Mouse (Mus musculus) hindbrain, embryonic 16.5 days (tissue): ENCODE measurements around the gene C7. TPM values are rescaled to one million over a fixed set of nuclear protein-coding genes. Genes with fewer than 3 reads are reported as not detected.
"Not testable (repeated sequence)": the region's sequence is repeated elsewhere in the genome, so short reads cannot be mapped to it uniquely, and the experiment has no call there.

ENCODE experiments used
- ATAC-seq: fragments of 200-750 bp; cut with Nextera tagmentation; 2 replicates; pipeline ENCODE4 v1.8.0; 2017; ENCODE audit warnings: moderate TSS enrichment, moderate library complexity
- H3K27ac ChIP-seq: fragments of 300-500 bp; sonication (generic); 2 replicates; pipeline ENCODE4 v1.5.1; 2014; ENCODE audit warnings: low read depth, mild to moderate bottlenecking, control low read depth, low read length, moderate library complexity
- H3K27me3 ChIP-seq: fragments of 300-500 bp; sonication (generic); replicated peaks from 2 replicates; pipeline ENCODE4 v1.6.1; 2014; ENCODE audit warnings: low read length; ENCODE audit not compliant: control insufficient read depth, insufficient read depth
- H3K36me3 ChIP-seq: fragments of 300-500 bp; sonication (generic); 2 replicates; pipeline ENCODE4 v1.6.1; 2014; ENCODE audit warnings: mild to moderate bottlenecking, low read length, moderate library complexity, mixed read lengths; ENCODE audit not compliant: control insufficient read depth, insufficient read depth
- H3K4me1 ChIP-seq: fragments of 300-500 bp; sonication (generic); 2 replicates; pipeline ENCODE4 v1.6.1; 2014; ENCODE audit warnings: low read depth, low read length; ENCODE audit not compliant: control insufficient read depth, insufficient read depth
- H3K4me2 ChIP-seq: fragments of 300-500 bp; sonication (generic); 2 replicates; pipeline ENCODE4 v1.6.1; 2014; ENCODE audit warnings: mild to moderate bottlenecking, low read length, control low read depth, moderate library complexity
- H3K4me3 ChIP-seq: fragments of 300-500 bp; sonication (generic); 2 replicates; pipeline ENCODE4 v1.5.1; 2014; ENCODE audit warnings: mild to moderate bottlenecking, low read length, control low read depth, moderate library complexity
- H3K9ac ChIP-seq: fragments of 300-500 bp; sonication (generic); 2 replicates; pipeline ENCODE4 v1.6.1; 2014; ENCODE audit warnings: low read depth, mild to moderate bottlenecking, control low read depth, low read length, moderate library complexity
- H3K9me3 ChIP-seq: fragments of 300-500 bp; sonication (generic); 2 replicates; pipeline ENCODE4 v1.6.1; 2014; ENCODE audit warnings: mild to moderate bottlenecking, low read length, moderate library complexity; ENCODE audit not compliant: control insufficient read depth
- WGBS: fragments of 180-500 bp; shearing (Covaris S2); extraction: QIAGEN DNeasy Blood & Tissue Kit; methylation state at CpG from one replicate; pipeline ENCODE4 v1.1.7; 2014; 5-methylcytosine and 5-hydroxymethylcytosine counted together
- polyA plus RNA-seq: library from polyadenylated mRNA; unstranded; fragments of >200 nt; fragmentation: Nextera tagmentation; extraction: Ambion mirVana; gene quantifications from 2 replicates; pipeline ENCODE4 v1.2.1, GENCODE M21; 2015

C7 gene
- polyA plus RNA-seq, 1 experiment from 2014 or later, result 0.11 TPM

DNA sequence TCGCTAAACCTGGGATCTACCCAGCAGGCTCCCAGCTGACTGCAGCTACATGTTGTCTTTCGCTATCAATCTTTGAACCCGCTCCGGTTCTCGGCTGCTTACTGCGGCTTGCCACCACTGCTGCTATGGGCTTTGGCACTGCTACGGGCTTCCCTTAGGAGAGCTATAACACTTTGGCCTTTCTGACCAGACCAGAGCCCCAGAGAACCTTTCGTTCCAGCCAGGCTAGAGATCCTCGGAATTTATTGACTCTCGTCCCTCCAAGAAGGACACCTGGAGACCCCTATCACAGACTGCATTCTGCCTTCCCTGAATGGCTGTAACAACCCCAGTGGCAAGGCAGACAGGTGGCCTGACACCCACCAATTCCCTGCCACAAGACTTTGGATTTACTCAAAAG, 26.6 kb upstream of the C7 start:
- Histone ChIP-seq H3K36me3 (no peaks in the 10 kb centered on the region), H3K4me3 (no peak overlapping the region), H3K9me3 (no peaks in the 10 kb centered on the region), H3K27ac (no peak overlapping the region), H3K9ac (no peak overlapping the region), H3K4me2 (no peak overlapping the region), H3K27me3 (no peaks in the 10 kb centered on the region), H3K4me1 (no peaks in the 10 kb centered on the region)
- ATAC-seq, result no peak
- WGBS, result 93% methylated on average over 10 of the region's 10 CpGs

DNA sequence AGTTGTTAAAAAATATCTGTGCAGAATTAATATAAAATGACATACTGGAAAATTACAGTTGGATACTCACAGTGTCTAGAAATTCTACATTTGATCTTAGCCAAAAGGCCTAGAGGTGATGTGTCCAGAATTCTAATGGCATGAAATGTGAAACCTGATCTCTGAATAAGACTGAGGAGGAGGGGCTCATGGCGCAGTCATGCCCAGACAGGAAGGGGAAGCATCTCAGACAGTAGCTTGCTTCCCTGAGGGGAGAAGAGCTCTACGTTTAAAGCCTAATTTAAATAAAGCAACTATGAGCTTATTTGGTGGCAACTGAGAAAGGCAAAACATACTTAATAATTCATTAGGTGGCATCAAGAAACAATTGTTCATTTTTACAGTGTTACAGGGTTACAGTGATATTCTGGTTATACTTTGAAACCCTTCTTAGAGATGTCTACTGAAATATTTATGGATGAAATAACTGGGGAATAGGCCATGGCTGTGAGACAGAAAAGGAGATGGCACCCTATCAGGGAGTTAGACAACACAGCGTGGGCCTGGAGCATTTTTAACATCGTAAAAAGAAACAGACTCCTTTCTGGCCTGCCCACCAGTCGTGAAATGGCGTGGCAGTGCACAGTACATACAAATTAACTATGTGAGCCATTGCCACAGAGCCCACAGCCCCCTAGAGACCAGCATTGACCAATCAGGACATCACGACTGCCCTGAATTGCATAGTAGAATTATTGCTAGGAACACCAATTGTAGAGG, 25.5 kb upstream of the C7 start:
- Histone ChIP-seq H3K4me3 (no peak overlapping the region), H3K27ac (no peak overlapping the region), H3K9me3 (no peaks in the 10 kb centered on the region), H3K36me3 (no peaks in the 10 kb centered on the region), H3K4me1 (no peaks in the 10 kb centered on the region), H3K4me2 (no peak overlapping the region), H3K9ac (no peak overlapping the region), H3K27me3 (no peaks in the 10 kb centered on the region)
- ATAC-seq, result peak; percentile 58; the same call in 1 of the 2 replicates
- WGBS, result 58% methylated on average over 7 of the region's 7 CpGs

DNA sequence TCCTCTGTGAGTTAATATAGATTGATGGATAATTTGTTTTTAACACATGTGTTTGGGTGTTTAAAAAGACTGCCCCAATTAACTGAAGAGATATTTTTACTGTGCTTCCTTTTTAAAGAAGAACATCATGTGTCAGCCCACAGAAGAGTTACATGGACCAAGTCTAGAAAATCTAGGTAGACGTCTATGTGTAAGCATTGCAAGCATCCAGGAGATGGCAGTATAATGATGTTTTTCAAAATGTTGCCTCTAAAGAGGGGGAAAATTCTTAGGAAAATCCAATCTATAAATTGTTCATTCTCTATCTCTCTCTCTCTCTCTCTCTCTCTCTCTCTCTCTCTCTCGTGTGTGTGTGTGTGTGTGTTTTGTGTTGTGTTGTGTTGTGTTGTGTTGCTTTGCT, 22.6 kb upstream of the C7 start:
- no peak overlapping the region for H3K4me3 ChIP-seq
- H3K4me1 ChIP-seq, result no peaks in the 10 kb centered on the region
- H3K36me3 ChIP-seq, result no peaks in the 10 kb centered on the region
- H3K9ac ChIP-seq, result no peak overlapping the region
- H3K27ac ChIP-seq, result no peak overlapping the region
- ATAC-seq, result peak; percentile 71
- H3K4me2 ChIP-seq, result no peak overlapping the region
- H3K27me3 ChIP-seq, result no peaks in the 10 kb centered on the region
- no peaks in the 10 kb centered on the region for H3K9me3 ChIP-seq
- 16% methylated on average over 2 of the region's 2 CpGs for WGBS

DNA sequence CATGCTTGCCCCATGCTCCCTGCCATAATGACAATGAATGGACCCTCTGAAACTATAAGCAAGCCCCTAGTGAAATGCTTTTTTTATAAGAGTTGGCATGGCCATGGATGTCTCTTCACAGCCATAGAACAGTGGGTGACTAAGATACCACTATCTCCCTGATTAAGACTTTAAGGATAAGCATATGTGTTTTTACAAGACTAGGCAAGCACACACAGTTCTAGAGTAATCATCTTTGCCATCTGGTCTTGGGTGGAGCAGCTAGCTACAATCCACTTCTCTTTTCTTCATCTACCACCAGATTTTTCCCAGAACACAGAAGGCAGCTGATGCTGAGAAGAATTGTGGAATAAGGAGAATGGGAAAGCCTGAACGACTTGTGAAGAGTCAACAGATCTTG, 17.7 kb upstream of the C7 start:
- ATAC-seq, result no peak
- H3K4me2 ChIP-seq, result no peak overlapping the region
- H3K4me1 ChIP-seq, result no peaks in the 10 kb centered on the region
- H3K9ac ChIP-seq, result no peak overlapping the region
- H3K9me3 ChIP-seq, result no peaks in the 10 kb centered on the region
- 80% methylated on average over 1 of the region's 1 CpGs for WGBS
- no peaks in the 10 kb centered on the region for H3K27me3 ChIP-seq
- no peaks in the 10 kb centered on the region for H3K36me3 ChIP-seq
- H3K27ac ChIP-seq, result no peak overlapping the region
- H3K4me3 ChIP-seq, result no peak overlapping the region

DNA sequence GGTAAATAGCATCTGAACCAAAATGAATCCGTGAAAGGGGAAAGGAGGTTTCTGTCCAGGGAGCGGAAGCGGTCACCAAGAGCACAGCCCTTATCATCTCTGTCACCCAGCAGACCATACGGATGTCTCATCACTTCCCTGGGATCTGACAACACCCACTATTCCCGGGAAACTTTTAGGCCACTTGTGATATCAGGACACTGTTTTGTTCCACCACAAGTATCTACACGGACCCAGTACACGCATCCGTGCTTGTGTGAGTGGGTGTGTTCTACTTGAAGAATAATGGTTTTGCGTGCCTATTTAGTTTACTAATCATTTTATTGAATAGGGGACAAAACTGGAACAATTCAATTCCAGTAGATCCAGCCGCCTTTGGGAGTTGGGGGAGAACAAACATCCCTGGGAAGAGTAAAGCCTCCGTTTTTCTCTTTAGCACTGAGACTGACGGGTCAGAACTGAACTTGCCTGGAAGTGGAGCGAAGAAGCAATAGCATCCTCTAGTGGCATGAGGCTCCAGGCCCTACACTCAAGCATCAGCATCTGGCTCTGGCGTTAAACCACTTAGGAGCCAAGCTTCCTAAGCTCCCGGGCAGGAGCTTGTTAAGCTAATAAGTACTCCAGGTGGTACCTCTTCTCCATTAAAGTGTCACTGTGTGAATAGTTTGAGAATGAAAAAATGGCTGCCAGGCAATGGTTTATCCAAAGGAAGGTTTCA, 5.4 kb upstream of the C7 start:
- Histone ChIP-seq H3K9me3 (no peaks in the 10 kb centered on the region), H3K27me3 (no peaks in the 10 kb centered on the region), H3K4me1 (no peaks in the 10 kb centered on the region), H3K4me2 (no peak overlapping the region), H3K4me3 (no peak overlapping the region), H3K9ac (no peak overlapping the region), H3K36me3 (no peaks in the 10 kb centered on the region), H3K27ac (no peak overlapping the region)
- WGBS, result 62% methylated on average over 15 of the region's 15 CpGs
- ATAC-seq, result peak; percentile 92

DNA sequence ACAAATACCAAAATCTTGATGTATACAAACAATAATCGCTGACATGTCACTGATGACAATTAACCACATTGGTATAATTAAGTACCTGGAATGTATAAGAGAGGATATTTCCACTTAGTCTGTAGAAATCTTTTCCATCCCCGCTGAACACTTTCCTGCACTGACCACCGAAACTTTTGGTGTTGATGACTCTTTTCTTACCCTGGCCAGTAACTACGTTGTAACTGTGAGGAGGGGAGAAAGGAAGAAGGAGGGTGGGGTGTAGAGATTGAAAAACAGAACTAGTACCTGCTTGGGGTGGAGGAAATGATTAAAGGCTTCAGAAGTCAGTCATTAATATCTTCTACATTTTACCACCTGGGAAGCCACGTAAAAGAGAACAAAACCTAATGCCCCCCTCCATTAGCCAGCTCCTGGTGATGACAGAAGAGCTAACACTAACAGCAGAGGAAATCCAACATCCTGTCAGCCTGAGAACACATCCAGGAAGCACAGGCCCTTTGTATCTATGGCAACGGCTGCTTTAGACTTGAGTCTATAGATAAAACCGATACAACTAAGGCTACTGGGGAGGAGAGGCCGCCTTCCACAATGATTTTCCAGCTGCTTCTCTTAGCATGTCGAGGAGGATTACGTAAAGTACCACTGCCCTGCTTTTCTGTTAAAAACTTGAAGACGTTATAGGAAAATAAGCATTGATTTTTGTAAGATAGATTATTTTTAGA, 17.8 kb downstream of the C7 start:
- Histone ChIP-seq H3K27me3 (no peaks in the 10 kb centered on the region), H3K9me3 (no peaks in the 10 kb centered on the region), H3K4me1 (no peaks in the 10 kb centered on the region), H3K36me3 (no peaks in the 10 kb centered on the region), H3K4me3 (no peak overlapping the region), H3K9ac (no peak overlapping the region), H3K27ac (no peak overlapping the region), H3K4me2 (no peak overlapping the region)
- 55% methylated on average over 11 of the region's 11 CpGs for WGBS
- peak; percentile 83 for ATAC-seq

DNA sequence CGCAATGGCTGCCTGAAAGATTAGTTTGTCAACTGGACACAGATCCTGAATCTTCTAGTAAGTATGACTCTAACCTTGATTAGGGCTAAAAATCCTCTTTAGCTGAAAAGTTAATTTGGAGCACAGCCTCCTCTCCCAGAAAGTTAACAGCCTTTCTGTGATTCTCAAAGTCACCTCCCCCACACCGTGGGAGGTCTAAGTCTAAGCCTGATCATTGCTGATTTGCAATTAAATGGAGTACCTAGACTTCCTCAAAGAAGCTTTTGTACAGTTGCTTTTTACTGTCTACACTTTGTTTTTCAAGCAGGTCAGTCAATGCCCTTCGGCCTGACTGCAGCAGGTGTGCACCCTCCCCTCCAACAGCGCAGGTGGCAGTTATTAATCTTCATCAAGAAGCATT, 34.3 kb downstream of the C7 start:
- H3K36me3 ChIP-seq, result no peaks in the 10 kb centered on the region
- no peak overlapping the region for H3K9ac ChIP-seq
- no peak for ATAC-seq
- no peak overlapping the region for H3K4me3 ChIP-seq
- H3K27me3 ChIP-seq, result no peaks in the 10 kb centered on the region
- no peak overlapping the region for H3K4me2 ChIP-seq
- H3K4me1 ChIP-seq, result no peaks in the 10 kb centered on the region
- H3K9me3 ChIP-seq, result no peaks in the 10 kb centered on the region; the same call in 1 of the 2 replicates
- 93% methylated on average over 4 of the region's 4 CpGs for WGBS
- no peak overlapping the region for H3K27ac ChIP-seq

DNA sequence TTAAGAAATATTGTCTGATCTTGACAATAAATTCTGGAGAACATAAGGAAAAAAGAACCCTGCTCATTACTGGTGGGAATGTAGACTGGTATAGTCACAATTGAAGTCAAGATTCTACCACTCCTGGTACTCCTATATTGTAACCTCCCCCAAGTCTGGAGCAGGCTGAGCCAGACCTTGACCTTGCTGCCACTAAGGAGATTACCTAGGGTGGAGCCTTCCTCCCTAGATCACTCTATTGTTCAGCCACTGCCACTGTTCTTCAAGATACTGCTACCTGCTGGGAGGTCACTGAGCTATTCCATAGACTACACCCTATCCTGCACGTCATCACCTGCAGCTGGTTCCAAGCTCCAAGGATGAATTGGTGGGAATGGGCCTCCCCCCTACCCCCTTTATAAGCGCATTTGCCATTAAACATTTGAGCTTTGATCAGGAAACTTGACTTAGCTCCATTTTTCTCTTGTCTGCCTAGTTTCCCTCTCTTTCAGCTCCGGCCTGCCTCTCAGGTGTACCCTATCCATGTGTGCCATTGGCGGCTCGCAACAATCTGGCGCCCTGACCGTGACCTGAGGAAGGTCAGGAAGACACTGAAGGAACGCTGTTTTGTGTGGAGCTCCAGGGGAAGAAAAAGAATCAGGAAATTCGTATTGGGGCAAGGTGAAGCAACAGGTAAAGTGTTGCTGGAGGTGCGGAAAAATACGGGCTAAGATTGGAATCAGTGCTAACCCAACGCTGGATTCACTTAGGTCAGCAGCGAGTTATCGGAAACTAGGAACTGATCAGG, 39.9 kb downstream of the C7 start:
- not testable (repeated sequence) for H3K4me3 ChIP-seq, H3K9me3 ChIP-seq, H3K4me1 ChIP-seq, H3K27me3 ChIP-seq, H3K9ac ChIP-seq, H3K4me2 ChIP-seq, H3K36me3 ChIP-seq, H3K27ac ChIP-seq, ATAC-seq
- 92% methylated on average over 14 of the region's 14 CpGs for WGBS
